Mouse (Mus musculus) CH12.LX (cell line): ENCODE results near the gene Slc35c1. TPM values are rescaled to one million over a fixed set of nuclear protein-coding genes. Genes with fewer than 3 reads are reported as not detected.

Experiments used
- DNase-seq: peaks from one replicate; pipeline ENCODE4 v3.0.0-alpha.2; 2013; ENCODE audit errors: extremely low read depth
- H3K27ac ChIP-seq: 2 replicates; pipeline ENCODE4 v1.5.1; 2012; ENCODE audit warnings: low read depth, mild to moderate bottlenecking, control low read depth, moderate library complexity; ENCODE audit not compliant: insufficient read depth
- H3K27me3 ChIP-seq: replicated peaks from 2 replicates; pipeline ENCODE3; 2012; ENCODE audit warnings: inconsistent platforms
- H3K36me3 ChIP-seq, 2 experiments: replicated peaks in 1 of 2; 2 replicates each; pipeline versions ENCODE3 to v1.6.1; 2012; ENCODE audit warnings: inconsistent platforms in 1 of 2, low read length in 1 of 2, mild to moderate bottlenecking in 1 of 2, mixed read lengths in 1 of 2, moderate library complexity in 1 of 2; ENCODE audit not compliant: control insufficient read depth in 1 of 2, insufficient read depth in 1 of 2
- H3K4me1 ChIP-seq, 2 experiments: 2 replicates each; pipeline ENCODE4 v1.6.1; 2012; ENCODE audit warnings: inconsistent platforms in 1 of 2, moderate library complexity in 1 of 2; ENCODE audit not compliant: insufficient read depth in 2 of 2, control insufficient read depth in 1 of 2
- H3K4me2 ChIP-seq: 2 replicates; pipeline ENCODE4 v1.6.1; 2012; ENCODE audit warnings: low read depth, mild to moderate bottlenecking, control low read depth; ENCODE audit not compliant: poor library complexity, insufficient read depth, severe bottlenecking
- H3K4me3 ChIP-seq, 3 experiments: fragments of 150-350 bp in 1 of 3; sonication (generic) in 1 of 3; replicated peaks in 1 of 3; 2 replicates each; pipeline versions ENCODE3 to v1.5.1; 2011 to 2012; ENCODE audit warnings: low read depth in 2 of 3, low read length in 2 of 3, mild to moderate bottlenecking in 2 of 3, moderate library complexity in 2 of 3, control low read depth in 1 of 3, improper control_type of control experiment in 1 of 3, inconsistent platforms in 1 of 3, mixed read lengths in 1 of 3; ENCODE audit not compliant: poor library complexity in 1 of 3
- H3K79me2 ChIP-seq: replicated peaks from 2 replicates; pipeline ENCODE4 v1.6.1; 2012; ENCODE audit warnings: mild to moderate bottlenecking, moderate library complexity; ENCODE audit not compliant: control insufficient read depth, poor library complexity, insufficient read depth, severe bottlenecking; ENCODE audit errors: extremely low read depth
- H3K9ac ChIP-seq: 2 replicates; pipeline ENCODE4 v1.6.1; 2012; ENCODE audit warnings: low read depth, mild to moderate bottlenecking, control low read depth, moderate library complexity; ENCODE audit not compliant: insufficient read depth
- H3K9me3 ChIP-seq: replicated peaks from 2 replicates; pipeline ENCODE3; 2012; ENCODE audit warnings: low read length, inconsistent platforms, mixed read lengths
- BHLHE40 ChIP-seq: IDR thresholded peaks from 2 replicates; pipeline ENCODE4 v1.6.1; 2011; ENCODE audit warnings: mild to moderate bottlenecking, low read depth, low read length, improper control_type of control experiment
- CHD1 ChIP-seq: IDR thresholded peaks from 2 replicates; pipeline ENCODE4 v1.6.1; 2012; ENCODE audit warnings: low read depth, low read length, improper control_type of control experiment, inconsistent platforms
- CTCF ChIP-seq, 2 experiments: IDR thresholded peaks in 1 of 2; conservative IDR thresholded peaks in 1 of 2; 2 replicates each; pipeline ENCODE4 v1.5.1; 2011 to 2012; ENCODE audit warnings: low read depth in 2 of 2, low read length in 2 of 2, improper control_type of control experiment in 1 of 2, inconsistent platforms in 1 of 2, mild to moderate bottlenecking in 1 of 2, moderate library complexity in 1 of 2
- E2F4 ChIP-seq: IDR thresholded peaks from 2 replicates; pipeline ENCODE4 v1.6.1; 2011; ENCODE audit warnings: low read depth, low read length, improper control_type of control experiment; ENCODE audit not compliant: insufficient replicate concordance
- ELF1 ChIP-seq: IDR thresholded peaks from 2 replicates; pipeline ENCODE4 v1.6.1; 2014; ENCODE audit warnings: low read depth, mild to moderate bottlenecking, inconsistent platforms, low read length, improper control_type of control experiment
- EP300 ChIP-seq: IDR thresholded peaks from 2 replicates; pipeline ENCODE4 v1.6.1; 2011; ENCODE audit warnings: low read length, improper control_type of control experiment
- ETS1 ChIP-seq: conservative IDR thresholded peaks from 2 replicates; pipeline ENCODE4 v1.6.1; 2012; ENCODE audit warnings: low read depth, mild to moderate bottlenecking, inconsistent platforms, low read length, improper control_type of control experiment, moderate library complexity
- IRF4 ChIP-seq: IDR thresholded peaks from 2 replicates; pipeline ENCODE4 v1.6.1; 2014; ENCODE audit warnings: low read depth, mild to moderate bottlenecking, inconsistent platforms, low read length, improper control_type of control experiment
- JUN ChIP-seq: IDR thresholded peaks from 2 replicates; pipeline ENCODE4 v1.6.1; 2011; ENCODE audit warnings: low read depth, mild to moderate bottlenecking, low read length, improper control_type of control experiment, moderate library complexity; ENCODE audit not compliant: insufficient read depth
- JUND ChIP-seq: conservative IDR thresholded peaks from 2 replicates; pipeline ENCODE4 v1.6.1; 2011; ENCODE audit warnings: low read depth, low read length, improper control_type of control experiment
- KAT2A ChIP-seq: IDR thresholded peaks from 2 replicates; pipeline ENCODE4 v1.6.1; 2012; ENCODE audit warnings: low read length, improper control_type of control experiment, inconsistent platforms; ENCODE audit not compliant: insufficient replicate concordance
- MAZ ChIP-seq: IDR thresholded peaks from 2 replicates; pipeline ENCODE4 v1.6.1; 2012; ENCODE audit warnings: low read depth, mild to moderate bottlenecking, inconsistent platforms, low read length, improper control_type of control experiment, moderate library complexity
- MEF2A ChIP-seq: IDR thresholded peaks from 2 replicates; pipeline ENCODE4 v1.6.1; 2014; ENCODE audit warnings: low read depth, mild to moderate bottlenecking, inconsistent platforms, low read length, improper control_type of control experiment, borderline replicate concordance
- MXI1 ChIP-seq: IDR thresholded peaks from 2 replicates; pipeline ENCODE4 v1.6.1; 2011; ENCODE audit warnings: mild to moderate bottlenecking, low read depth, low read length, improper control_type of control experiment
- NELFE ChIP-seq: IDR thresholded peaks from 2 replicates; pipeline ENCODE4 v1.6.1; 2011; ENCODE audit warnings: low read depth, low read length, improper control_type of control experiment
- NRF1 ChIP-seq: IDR thresholded peaks from 2 replicates; pipeline ENCODE4 v1.6.1; 2014; ENCODE audit warnings: low read depth, mild to moderate bottlenecking, inconsistent platforms, low read length, improper control_type of control experiment, moderate library complexity
- PAX5 ChIP-seq: IDR thresholded peaks from 2 replicates; pipeline ENCODE4 v1.6.1; 2012; ENCODE audit warnings: low read length, inconsistent platforms, mixed read lengths
- POLR2AphosphoS2 ChIP-seq: IDR thresholded peaks from 2 replicates; pipeline ENCODE4 v1.6.1; 2011; ENCODE audit warnings: low read depth, low read length, improper control_type of control experiment
- RAD21 ChIP-seq: IDR thresholded peaks from 2 replicates; pipeline ENCODE4 v1.6.1; 2011; ENCODE audit warnings: low read depth, mild to moderate bottlenecking, low read length, improper control_type of control experiment, moderate library complexity
- SIN3A ChIP-seq: IDR thresholded peaks from 2 replicates; pipeline ENCODE4 v1.6.1; 2012; ENCODE audit warnings: low read length, improper control_type of control experiment, inconsistent platforms
- TBP ChIP-seq: conservative IDR thresholded peaks from 2 replicates; pipeline ENCODE4 v1.6.1; 2011; ENCODE audit warnings: low read depth, low read length, improper control_type of control experiment
- UBTF ChIP-seq: IDR thresholded peaks from 2 replicates; pipeline ENCODE4 v1.6.1; 2012; ENCODE audit warnings: low read depth, mild to moderate bottlenecking, inconsistent platforms, low read length, improper control_type of control experiment, moderate library complexity
- USF2 ChIP-seq: conservative IDR thresholded peaks from 2 replicates; pipeline ENCODE4 v1.6.1; 2011; ENCODE audit warnings: low read depth, low read length, improper control_type of control experiment
- ZKSCAN1 ChIP-seq: IDR thresholded peaks from 2 replicates; pipeline ENCODE4 v1.6.1; 2012; ENCODE audit warnings: low read depth, inconsistent platforms, low read length, improper control_type of control experiment, borderline replicate concordance
- ZNF384 ChIP-seq: IDR thresholded peaks from 2 replicates; pipeline ENCODE4 v1.6.1; 2012; ENCODE audit warnings: low read depth, low read length, improper control_type of control experiment, inconsistent platforms
- dilution Hi-C: fragments of 300-500 bp; cut with MboI; formaldehyde crosslinking; loops from 2 replicates; pipeline ENCODE4 v1.14.3; 2020; ENCODE audit warnings: low sequenced_read_pairs; ENCODE audit not compliant: extremely low pct_unique_long_range_greater_than_20kb, extremely low pct_ligation_motif_present
- in situ Hi-C: fragments of 300-500 bp; cut with MboI; formaldehyde crosslinking; loops from 3 replicates; pipeline ENCODE4 v1.14.3; 2019; ENCODE audit warnings: low sequenced_read_pairs, low pct_ligation_motif_present, low pct_unique_long_range_greater_than_20kb, mixed read lengths
- polyA plus RNA-seq: library from polyadenylated mRNA; unstranded; fragments of >175 nt; gene quantifications from 2 replicates; pipeline ENCODE4 v1.2.1, GENCODE M21; 2012; ENCODE audit warnings: low read depth; ENCODE audit not compliant: insufficient read length
- total RNA-seq, 2 experiments: library from RNA; depleted of rRNA; stranded (reverse); fragments of 300-350 nt in 1 of 2; fragments of >200 nt in 1 of 2; gene quantifications; 2 replicates each; pipeline ENCODE4 v1.2.3; 2012 to 2014

Slc35c1 gene
- total and polyA plus RNA-seq, 3 experiments, result 4.1 to 22.7 (median 8.7) TPM

- Histone ChIP-seq H3K27me3 (peaks cover 14% of the 10 kb centered on the region), H3K4me1 (peaks cover 3 to 4% of the 10 kb centered on the region in 2 experiments; a peak in 1 of 4 replicates)
Measured at GRCm38 (mm10) chr2:92443313-92443712, 17.0 kb downstream of the Slc35c1 start.

GRCm38 (mm10) chr2:92442419-92443001 is 17.8 kb downstream of the Slc35c1 start:
- DNase-seq, result no peak
- in situ Hi-C loops (loop anchor here (10.0 kb wide), 1 partner anchor 388 kb away; no protein-coding TSS in a partner anchor), dilution Hi-C loops (no loop called here)
- no peak overlapping the region for H3K27ac ChIP-seq
- no peaks in the 10 kb centered on the region for H3K9me3 ChIP-seq
- no peak overlapping the region for H3K4me3 ChIP-seq
- no peaks in the 10 kb centered on the region for H3K36me3 ChIP-seq
- H3K79me2 ChIP-seq, result no peaks in the 10 kb centered on the region
- H3K9ac ChIP-seq, result no peak overlapping the region
- H3K27me3 ChIP-seq, result peaks cover 14% of the 10 kb centered on the region
- no peak overlapping the region for H3K4me2 ChIP-seq
- H3K4me1 ChIP-seq, result peaks cover 4 to 7% of the 10 kb centered on the region in 2 experiments; a peak in 2 of 4 replicates
- TF ChIP-seq UBTF (no peak), PAX5 (no peak), JUN (no peak), MAZ (no peak), ELF1 (no peak), USF2 (no peak), NRF1 (no peak), EP300 (no peak)
- TF ChIP-seq, all 38 proteins: peak for 0

More at GRCm38 (mm10) chr2:92443313-92443712, 17.0 kb downstream of the Slc35c1 start:
- in situ Hi-C loops (loop anchor here (10.0 kb wide), 1 partner anchor 389 kb away; no protein-coding TSS in a partner anchor), dilution Hi-C loops (no loop called here)
- DNase-seq, result no peak
- Histone ChIP-seq H3K79me2 (no peaks in the 10 kb centered on the region), H3K36me3 (no peaks in the 10 kb centered on the region), H3K4me3 (no peak overlapping the region), H3K27ac (no peak overlapping the region), H3K9ac (no peak overlapping the region), H3K4me2 (no peak overlapping the region), H3K9me3 (no peaks in the 10 kb centered on the region)
- TF ChIP-seq KAT2A (no peak), ZNF384 (no peak), ELF1 (no peak), BHLHE40 (no peak), MEF2A (no peak), E2F4 (no peak), NELFE (no peak), CTCF (conservative IDR thresholded peaks at IDR 0.05 in 1 of 2, IDR thresholded peaks at IDR 0.05 in 1 of 2; ENCODE audit: low read depth in 2 of 2, low read length in 2 of 2) (no peak), ZKSCAN1 (no peak), JUND (no peak), TBP (no peak), RAD21 (no peak), POLR2AphosphoS2 (no peak), CHD1 (no peak), MXI1 (no peak), IRF4 (no peak), USF2 (no peak), SIN3A (no peak), EP300 (no peak), ETS1 (no peak)
